Mouse (Mus musculus): ENCODE measurements around the gene Nol7.
A peak's percentile ranks its signal among the peaks of the same experiment; 100 is the strongest.

Gene Nol7

DNA sequence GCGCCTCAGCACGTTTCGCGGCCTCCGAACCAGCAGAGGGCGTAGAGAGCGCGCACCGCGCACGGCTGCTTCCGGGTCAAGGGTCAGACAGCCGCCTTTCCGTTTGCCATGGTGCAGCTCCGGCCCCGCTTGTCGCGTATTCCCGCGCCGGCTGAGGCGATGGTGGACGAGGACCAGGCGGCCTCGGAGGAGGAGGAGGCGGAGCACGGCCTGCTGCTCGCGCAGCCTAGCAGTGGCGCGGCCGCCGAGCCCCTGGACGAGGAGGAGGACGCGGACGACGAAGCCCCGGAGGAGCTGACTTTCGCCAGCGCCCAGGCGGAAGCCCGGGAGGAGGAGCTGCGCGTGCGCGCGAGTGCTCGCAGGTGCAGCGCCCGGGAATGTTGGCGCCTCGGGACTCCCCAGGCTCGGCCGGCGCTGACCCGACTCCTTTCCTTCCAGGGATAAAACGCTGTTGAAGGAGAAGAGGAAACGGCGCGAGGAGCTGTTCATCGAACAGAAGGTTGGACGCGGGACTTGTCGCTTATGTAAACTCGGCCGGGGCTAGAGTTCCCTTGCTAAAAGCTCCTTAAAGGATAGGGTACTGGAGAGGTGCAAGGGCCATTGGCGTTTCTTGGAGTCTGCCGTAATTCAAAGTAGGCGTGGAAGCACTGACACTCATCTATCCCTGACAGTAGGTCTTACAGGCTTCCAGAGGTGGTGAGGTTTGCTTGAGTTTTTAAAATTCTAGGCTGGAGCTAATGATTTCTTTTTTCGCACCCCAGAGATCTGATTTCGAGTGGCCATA lies at the start of gene Nol7:
TSS of gene Nol7 (plus strand) at position 94 of the 784 bp plus-strand sequence.
- peak; percentile 98 to 99 for DNase-seq

DNA sequence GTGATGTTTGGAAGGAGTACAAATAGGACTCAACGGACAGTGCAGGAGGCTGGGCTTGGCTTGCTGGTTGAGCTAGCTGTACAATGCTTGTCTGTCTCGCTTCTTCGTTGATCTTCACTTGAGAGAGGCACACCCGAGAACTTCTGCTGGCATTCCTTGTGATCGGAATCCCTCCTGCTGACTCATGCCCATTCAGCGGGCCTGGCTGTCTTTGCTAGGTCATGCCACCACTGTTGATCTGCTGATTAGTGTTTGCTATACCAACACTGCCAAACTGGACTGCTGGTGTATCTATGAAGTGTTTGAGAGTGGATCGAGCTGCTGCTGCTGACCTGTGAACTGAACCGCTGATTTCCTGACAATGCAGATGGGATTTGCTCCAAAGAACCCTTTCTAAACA lies 48.8 kb upstream of the Nol7 start:
- DNase-seq: no peak

DNA sequence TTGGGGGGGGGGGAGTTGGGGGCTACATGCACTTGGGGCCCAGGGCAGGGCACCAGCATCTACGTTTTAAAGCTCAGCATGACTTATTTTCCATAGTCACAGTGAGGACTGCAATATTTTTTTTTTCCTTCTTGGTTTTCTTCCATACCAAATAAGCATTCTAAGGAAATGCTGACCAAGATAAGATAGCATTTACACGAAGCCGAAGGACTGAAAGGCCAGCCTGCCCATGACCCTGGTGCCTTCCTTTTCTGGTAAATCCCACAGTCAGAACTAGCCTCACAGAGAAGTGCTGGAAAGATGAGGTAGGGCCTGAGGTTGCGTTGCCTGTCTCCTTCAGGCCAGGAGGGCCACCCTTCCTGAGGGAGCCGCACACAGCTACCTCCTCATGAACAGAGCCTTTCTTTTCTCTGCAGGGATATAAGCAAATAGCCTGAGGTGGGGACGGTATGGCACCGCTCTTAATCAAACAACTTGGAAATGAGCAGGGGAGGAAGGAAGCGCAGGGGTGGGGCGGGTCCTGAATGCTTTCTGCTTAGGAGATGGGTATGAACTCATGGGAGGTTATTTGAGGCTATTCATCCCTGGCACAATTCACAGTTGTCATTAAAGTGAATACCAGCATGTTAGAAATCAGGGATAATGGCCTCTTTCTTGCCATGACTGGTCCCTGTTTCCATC lies 47.6 kb upstream of the Nol7 start:
- DNase-seq: no peak

DNA sequence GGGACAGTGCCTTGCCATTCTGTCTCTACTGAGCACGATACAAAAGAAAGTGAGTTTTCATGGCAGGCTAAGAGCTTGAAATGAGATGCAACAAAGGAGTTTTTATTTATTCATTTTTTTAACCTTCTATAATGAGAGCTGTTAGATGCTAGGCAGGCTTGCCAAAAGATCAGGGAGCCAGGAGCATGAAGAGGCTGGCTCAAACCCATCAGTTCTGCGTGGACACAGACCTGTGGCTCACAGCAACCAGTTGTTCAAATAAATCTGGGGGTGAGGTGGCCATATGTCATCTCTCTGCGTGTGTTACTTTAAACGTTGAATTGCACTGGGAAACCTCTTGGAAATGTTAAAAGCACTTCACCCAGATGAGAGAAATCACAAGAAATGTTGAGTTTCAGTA lies 44.8 kb upstream of the Nol7 start:
- peak; percentile 22 to 55 for DNase-seq

DNA sequence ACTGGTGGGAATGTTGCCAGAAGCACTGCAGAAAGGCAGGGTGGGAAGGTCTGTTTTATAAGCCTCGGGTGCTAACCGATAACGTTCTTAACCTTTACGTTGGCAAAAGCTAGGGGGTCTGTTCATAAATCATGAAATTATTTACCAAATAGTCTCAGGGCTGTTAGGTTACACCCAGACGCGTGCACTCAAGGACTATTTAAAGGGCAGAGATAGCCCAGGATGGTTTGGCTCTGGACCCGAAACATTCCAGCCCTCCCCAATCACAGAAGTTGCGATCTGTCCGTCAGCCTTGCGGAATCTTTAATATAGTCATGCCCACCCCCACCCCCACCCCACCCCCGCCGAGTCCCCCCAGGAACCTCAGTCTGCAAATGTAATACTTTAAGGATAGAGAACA lies 43.8 kb upstream of the Nol7 start:
- DNase-seq: no peak

DNA sequence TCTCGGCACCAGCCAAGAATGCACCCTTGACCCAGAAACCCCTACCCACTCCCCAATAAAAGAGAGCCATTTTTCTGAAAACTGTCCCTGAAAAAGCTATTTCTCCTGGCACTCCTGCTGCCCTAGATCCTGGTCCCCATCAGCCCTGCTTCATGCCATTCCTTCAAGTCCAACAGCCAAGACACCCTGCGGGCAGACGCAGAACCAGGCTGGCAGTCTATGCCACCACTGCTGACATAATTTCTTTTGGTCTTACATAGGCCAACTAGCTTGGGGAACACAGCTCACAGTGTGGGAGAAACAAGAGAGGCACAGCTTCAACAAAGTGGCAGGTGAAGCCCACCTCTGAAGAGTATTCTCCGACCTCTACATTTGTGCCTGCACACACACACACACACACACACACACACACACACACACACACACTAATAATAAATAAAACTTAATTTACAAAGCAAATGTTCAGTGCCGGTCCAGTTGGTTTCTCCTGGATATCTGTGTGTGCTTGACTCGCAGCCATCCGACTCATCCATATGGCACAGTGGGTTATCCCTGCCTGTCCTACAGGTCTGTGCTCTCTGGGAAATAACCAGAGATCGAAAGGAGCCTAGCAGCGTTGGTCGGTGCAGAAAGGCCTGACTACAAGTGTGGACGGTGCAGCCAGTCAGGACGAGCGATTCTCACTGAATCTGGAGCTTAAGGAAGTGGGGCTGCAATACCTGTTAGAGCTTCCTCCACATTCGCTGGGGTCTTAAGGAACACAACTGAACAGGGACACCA lies 41.7 kb upstream of the Nol7 start:
- peak; percentile 49 to 53 for DNase-seq

DNA sequence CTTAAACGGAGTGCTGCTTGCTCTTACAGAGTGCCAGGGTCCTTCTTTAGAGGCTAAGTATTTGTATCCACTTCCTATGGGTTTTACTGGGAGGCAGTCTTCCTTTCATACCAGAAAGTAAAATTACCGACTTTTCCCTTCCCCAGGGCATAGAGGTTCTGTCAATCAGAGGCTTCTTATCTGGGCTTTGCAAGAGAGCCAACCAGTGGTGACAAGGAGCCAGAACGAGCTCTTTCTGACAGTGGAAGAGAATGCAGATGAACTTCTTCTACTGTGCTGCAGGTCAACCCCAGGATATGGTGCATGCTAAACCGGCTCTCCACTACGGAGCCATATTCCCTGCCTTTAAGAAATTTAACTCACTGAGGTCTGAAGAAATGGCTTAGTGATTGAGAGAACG lies 37.7 kb upstream of the Nol7 start:
- no peak for DNase-seq

DNA sequence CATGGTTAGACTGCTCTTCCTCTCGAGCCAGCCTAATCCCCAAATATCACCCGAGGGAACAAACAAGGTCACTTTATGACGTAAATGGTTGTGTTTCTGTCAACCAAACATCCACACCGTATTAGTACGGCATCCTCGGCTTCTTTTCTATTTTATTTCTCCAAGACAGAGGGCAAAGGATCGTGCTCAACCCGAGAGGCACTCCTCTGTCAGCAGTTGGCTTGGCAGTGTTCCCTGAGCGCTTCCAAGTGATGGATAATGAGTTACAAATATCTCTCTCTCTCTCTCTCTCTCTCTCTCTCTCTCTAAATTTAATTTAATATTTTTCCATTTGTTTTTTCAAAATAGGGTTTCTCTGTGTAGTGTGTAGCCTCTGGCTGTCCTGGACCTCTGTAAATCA lies 35.8 kb upstream of the Nol7 start:
- DNase-seq: peak; percentile 55 to 66

DNA sequence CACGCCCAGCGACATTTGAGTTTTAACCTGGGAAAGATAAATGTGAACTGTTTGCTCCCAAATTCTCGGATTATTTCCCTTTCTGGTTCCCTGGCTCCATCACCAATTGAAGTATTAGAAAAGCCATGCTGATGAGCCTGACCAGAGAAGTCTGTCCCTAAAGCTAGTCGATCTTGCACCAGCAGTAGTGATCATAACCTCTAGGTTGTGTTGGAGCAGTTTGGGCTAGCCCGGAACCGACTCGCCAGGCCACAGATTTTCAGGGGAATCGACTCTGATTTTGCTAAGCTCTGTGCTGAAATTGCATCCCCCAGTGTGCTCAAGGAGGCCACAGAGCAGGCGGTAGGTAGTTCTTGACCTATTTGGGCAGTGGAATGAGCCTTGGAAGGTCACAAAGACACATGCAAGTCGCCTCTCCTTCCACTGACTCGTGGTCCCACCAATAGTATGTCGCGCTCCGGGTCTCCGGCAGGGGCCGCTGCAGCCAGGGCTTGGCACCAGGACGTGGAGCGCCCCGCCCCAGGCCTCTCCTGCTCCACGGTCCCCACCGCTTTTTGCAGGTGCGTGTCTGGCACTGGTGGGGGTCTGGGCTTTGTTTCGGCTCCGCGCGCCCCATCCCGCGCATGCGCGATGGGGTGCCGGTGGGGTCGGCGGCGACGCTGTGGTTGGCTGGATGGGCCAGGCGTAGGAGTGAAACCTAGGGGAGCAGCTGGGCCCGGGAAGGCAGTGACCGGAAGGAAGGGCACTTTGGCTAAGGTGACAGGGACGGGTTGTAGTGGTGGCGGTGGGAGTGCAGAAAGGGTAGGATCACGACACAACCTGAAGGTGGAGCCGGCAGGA lies 33.0 kb upstream of the Nol7 start, which contains the start of gene Sirt5:
TSS of gene Sirt5 (plus strand) at position 512 of the 840 bp plus-strand sequence.
- DNase-seq: peak; percentile 95 to 96

DNA sequence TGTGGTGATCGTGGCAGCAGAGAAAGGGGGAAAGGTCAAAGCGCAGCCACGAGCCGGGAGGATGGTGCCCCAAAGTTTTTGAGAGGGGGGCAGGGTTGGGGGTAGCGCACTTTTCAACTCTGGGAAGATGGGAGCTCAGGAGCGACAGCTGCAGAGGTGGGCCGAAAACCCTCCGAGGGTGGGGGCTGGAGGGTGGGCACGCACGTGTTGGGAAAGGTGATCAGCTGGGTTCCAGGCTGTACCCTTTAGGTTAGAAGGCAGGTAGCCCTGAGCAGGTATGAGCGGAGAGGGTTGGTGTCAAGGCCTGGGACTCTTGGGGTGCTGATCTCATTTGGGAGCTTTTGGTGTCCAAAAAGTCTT lies 32.4 kb upstream of the Nol7 start:
- DNase-seq: no peak

DNA sequence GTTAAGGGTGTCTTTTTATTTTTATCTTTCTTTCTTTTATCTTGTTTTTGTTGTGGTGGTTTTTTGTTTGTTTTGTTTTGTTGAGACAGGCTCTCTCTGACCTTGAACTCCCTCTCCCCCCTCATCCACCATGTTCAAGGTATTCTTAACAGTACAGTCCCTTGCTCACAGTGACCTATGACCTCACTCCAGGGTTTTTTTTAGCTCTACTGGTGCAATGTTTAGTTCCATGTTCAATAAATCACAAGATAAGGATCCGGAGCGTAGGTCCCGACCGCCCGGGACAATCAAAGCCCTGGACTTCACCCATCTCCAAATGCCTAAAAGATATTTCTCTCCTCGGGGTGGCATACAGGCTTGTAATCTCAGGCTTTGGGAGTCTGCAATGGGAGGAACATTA lies 28.1 kb upstream of the Nol7 start:
- no peak for DNase-seq

DNA sequence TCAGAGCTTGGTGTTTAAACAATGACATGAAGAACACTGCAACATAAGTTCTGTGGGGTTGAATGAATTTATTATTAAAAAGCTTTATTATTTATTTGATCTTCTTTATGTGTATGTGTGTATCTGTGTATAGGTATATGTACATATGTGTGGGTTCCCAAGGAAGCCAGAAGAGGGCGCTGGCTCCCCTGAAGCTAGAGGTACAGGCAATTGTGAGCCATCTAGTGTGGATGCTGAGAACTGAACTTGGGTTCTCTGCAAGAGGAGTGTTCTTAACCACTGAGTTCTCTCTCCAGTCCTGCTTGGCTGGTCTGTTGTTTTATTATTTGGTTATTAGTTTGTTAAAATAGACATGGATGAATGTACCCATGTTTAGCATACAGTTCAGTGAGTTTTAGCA lies 25.3 kb upstream of the Nol7 start:
- no peak for DNase-seq

DNA sequence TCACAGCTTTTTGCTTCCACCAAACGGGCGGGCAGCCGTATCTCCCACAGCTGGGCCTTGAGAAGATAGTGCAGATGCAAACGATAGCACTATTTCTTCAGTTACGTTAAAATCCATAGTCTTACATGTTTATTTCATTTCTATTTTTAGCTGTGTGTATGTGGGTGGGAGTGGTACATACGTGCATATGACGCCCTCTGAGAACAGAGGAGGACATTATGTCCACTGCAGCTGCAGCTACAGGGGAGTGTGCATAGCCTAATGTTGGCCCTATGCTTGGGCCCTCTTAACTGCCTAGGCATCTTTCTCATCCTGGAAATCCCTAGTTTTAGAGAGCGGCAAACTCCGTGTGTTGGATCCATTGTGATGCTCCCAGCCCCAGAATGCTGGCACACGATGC lies 24.0 kb upstream of the Nol7 start:
- no peak for DNase-seq

DNA sequence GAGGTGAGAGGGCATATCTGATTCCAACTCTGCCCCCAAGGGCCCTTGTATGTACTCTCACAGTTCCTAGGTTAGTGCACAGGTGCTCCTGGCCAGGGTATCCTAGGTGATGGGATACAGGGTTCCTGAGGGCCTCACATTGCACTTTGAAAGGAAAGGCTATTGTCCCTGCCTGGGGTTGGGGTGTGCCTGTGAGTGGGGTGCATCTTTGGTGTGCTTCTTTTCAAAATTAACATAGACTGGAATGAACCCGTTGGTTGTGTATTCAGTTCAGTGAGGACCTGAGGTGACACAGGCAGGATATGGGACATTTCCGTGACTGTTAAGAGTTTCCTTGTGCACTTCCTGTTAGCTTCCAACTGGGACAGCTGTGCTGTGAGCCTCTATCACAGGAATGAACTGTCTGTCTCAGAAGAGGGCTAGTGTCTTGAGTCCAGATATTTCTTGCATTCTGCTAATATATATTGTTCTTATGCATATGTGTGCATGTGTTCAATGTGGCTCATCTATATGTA lies 23.2 kb upstream of the Nol7 start:
- DNase-seq: no peak

DNA sequence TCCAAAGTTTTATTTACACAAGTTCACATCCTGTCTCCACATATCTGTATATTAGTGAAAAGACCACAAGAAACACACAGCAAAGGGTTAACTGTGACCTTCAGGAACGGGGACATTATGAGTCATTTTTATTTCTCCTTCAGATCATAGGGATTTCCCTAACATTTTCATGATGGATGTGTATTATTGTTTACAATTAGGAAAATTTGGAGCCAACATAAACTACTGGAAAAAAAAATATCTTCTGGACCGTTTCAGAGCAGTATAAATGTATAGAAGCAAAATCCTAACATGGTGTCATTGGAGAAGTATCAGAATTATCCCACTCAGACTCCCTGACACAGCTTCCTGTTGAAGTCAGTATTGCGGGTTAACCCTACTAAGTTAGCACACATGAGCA lies 18.2 kb upstream of the Nol7 start:
- no peak for DNase-seq

DNA sequence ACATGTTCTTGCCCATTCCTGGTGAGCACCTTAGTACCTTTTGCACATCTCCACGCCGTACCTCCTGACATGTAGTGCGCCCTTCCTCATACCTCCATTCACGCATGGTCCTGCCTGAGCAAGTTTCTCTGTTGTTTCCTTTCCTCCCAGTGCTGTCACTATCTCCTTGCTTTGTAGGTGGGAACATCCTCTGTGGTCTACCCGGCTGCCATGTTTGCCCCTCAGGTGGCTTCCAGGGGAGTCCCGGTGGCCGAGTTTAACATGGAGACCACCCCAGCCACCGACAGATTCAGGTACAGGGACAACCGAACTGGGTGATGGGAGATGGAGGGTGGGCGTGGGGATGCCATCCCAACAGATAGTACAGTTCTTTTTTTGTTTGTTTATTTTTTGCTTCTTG lies 12.9 kb upstream of the Nol7 start:
- no peak for DNase-seq

DNA sequence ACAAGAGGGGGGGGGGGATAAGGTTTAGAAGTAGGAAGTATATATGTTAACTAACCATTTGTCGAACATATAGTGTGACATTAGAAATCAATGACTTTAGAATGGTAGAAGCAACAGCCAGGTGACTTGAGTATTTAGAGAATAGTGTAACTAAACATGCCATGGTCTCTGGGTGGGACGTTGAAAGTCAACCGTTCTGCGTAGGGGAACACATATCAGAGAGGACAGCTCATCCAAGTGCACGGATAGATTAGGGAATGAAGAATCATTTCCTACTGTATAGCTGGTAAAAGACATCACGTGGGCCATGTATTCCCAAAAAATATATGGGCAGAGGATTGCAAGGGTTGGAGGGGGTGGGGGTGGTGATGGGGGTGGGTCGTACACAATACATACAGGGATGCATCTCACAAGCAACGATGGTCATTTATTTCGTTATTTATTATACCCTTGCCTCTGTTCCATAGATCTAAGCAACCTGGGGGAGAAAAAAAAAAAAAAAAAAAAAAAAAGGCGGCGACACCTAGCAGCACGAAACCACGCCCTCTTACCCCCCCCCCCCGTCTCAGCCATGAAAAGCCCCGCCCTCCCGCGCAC lies 392 bp upstream of the Nol7 start:
- peak in 1 of 2 experiments; percentile 26 for DNase-seq

DNA sequence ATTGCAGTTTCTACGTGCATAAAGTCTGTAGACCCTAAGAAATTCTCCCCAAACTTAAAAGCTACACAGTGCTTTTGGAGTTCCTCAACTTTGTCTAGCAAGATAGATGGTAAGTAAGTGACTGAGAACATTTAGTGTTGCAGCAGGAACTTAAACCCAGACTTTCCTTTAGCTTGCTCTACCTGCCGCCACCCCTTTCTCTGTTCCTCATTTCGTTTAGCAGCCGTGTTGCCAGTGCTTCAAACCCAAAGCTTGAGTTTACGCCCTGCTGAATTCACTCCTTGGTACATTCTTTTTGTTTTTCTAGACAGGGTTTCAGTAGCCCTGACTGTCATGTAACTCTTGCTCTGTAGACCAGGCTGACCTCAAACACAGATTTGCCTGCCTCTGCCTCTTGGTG lies 1.4 kb downstream of the Nol7 start:
- no peak for DNase-seq

DNA sequence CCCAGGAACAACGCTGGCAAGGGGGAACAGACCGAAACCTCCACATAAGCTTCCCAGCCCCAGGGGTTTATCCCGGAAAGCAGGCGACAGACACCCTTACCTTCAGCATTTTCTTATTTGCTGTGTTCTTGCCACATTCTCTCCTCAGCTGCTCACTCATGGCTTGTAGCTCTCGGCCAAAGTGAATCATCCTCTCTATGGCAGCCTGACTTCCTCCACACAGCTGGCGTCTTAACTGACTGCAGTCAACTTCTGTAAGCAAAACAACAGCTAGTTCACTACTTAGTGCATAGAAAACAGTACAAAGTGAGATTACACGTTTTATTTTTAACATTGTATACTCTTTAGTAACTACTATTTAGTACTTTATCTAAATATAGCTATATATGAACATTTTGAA lies 14.1 kb downstream of the Nol7 start:
- DNase-seq: no peak

DNA sequence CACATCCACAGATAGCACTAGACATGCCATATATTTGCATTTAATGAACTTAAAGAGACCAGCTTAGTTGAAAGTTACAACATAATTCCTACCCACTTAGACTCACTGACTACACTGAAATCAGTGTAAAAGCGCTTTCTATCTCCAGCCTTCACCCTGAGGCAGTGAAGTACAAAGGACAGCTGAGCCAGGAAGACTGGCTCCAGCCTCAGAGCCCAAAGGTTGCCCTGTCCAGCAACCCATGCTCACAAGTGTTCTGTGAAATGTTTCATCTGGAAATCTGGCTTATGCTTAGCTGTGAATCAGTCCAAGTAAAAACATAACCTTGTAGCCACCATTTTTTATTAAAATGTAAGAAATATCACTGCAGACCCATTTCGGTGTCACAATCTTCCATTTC lies 15.4 kb downstream of the Nol7 start:
- DNase-seq: no peak

DNA sequence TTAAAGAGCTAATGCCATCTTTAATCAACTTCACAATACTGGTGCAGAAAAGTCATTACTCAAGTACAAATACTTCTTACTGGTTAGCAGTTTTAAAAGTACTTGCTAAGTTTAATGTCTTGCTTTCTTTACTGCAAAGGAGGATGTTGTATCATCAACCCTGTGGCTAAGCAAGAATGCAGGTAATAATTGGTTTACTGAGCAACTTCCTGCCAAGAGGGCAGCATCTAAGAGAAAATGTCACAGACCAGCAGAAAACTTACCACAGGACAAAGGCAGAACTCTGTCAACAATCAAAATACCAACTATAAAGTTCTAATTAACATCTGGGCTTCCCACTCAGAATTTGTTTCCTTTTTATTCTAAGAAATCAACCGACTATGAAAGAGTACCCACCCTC lies 17.1 kb downstream of the Nol7 start:
- DNase-seq: no peak

DNA sequence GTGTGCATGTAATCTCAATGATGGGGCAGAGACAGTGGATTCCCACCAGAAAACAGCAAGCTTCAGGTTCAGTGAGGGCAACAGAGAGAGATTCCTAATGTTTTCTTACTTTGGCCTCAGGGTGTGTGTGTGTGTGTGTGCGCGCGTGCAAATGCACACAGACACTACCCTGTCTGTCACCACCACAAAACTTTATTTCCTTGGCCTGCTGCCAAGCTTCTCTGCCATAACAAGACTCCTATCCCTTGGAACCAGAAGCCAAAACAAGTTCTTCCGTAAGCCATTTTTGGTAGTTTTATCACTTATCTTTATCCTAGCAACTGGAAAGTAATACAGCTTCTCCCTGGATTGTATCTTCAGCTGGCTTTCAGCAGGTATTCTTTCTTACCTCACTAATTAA lies 30.2 kb downstream of the Nol7 start:
- no peak for DNase-seq
